Mouse (Mus musculus): ENCODE measurements around the gene Espl1.

Espl1 gene

DNA sequence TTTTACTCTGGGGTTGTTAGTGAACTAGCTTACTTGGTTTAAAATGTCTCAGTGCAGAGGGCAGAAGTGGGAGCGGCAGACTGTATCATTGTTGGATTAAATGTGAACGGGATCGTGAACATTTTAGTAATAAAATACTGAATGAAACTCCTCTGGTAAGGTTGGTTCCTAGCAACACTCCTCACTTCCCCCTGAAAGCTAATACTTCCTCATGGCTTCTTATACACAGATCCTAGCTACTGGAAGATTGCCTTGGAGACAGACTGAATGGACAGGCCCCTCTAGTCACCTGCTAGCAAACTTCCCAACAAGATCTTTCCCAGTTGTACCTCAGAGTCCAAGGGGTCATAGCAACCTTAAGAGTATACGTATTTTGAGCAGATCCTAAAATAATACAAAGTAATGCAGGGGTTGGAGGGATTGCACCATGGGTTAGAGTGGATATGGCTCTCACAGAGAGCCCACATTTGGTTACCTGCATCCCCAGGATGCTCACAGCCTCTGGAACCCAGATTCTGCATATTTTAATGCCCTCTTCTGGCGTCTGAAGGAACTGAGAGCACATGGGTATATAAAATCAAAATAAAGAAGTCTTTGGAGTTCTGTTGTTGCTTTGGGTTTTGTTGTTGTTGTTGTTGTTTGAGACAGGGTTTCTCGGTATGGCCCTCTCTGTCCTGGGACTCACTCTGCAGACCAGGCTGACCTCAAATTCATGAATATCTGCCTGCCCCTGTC is 21.9 kb upstream of the Espl1 start:
- no peak for DNase-seq (ENCODE audit: low spot score)

DNA sequence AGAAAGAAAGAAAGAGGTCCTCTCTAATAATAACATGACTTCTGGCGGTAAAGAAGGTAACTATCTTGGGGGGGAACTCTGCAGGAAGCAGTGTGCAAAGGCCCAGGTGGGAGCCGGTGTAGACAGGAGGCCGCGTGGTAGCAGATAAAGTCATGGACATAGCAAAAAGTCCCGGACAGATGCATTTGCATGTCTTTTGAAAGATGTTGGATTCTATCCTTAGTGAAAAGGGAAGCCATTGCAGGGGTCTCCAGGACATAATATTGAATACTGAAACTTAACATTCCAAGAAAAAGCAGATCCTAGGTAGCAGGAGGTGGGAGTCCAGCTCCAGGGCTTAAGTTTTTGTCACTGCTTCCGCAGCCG is 17.4 kb upstream of the Espl1 start:
- DNase-seq (ENCODE audit: low spot score), result no peak

GRCm38 (mm10) chr15:102279092-102279782 is 16.8 kb upstream of the Espl1 start, which contains the start of gene Mfsd5:
Gene Mfsd5 (plus strand): TSS chr15:102279454.
- peak; percentile 92 for DNase-seq (ENCODE audit: low spot score)

DNA sequence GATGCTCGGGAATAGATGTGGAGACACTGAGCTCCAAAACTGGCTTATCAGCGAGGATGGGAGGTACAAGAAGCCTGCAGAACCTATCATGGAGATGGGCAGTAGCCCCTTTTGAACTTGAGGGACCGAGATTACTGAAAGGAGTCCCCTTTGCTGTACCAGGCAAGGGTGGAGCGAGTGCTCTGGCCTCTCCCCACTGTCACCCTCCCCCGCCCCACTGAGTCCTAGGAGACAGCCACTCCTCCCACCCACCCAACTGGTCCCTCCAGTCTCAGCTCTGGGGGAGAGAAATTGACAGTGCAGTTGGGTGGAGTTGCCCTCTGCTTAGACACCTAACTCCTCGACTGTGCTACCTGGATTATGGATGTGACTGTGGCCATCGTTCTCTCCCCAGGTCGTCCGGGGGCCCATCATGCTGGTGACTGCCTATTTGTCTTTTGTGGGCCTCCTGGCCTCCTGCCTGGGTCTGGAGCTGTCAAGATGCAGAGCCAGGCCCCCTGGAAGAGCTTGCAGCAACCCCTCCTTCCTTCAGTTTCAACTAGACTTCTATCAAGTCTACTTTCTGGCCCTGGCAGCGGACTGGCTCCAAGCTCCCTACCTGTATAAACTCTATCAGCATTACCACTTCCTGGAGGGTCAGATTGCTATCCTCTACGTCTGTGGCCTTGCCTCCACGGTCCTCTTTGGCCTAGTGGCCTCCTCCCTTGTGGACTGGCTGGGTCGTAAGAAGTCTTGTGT is 16.1 kb upstream of the Espl1 start:
- no peak for DNase-seq (ENCODE audit: low spot score)

DNA sequence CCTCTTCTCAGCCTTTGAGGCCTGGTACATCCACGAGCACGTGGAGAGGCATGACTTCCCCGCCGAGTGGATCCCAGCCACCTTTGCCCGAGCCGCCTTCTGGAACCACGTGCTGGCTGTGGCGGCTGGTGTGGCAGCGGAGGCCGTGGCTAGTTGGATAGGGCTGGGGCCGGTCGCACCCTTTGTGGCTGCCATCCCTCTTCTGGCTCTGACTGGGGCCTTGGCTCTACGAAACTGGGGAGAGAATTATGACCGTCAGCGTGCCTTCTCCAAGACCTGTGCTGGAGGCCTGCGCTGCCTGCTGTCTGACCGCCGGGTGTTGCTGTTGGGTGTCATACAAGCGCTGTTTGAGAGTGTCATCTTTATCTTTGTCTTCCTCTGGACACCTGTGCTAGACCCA is 15.4 kb upstream of the Espl1 start:
- no peak for DNase-seq (ENCODE audit: low spot score)

GRCm38 (mm10) chr15:102282463-102283292 is 13.4 kb upstream of the Espl1 start:
- DNase-seq (ENCODE audit: low spot score), result no peak

- no peak for DNase-seq (ENCODE audit: low spot score)
These were observed 12.4 kb upstream of the Espl1 start for GRCm38 (mm10) chr15:102283648-102284047.

GRCm38 (mm10) chr15:102287395-102287794 is 8.7 kb upstream of the Espl1 start:
- DNase-seq (ENCODE audit: low spot score), result peak; percentile 79

GRCm38 (mm10) chr15:102296368-102297006 is 421 bp downstream of the Espl1 start:
- DNase-seq (ENCODE audit: low spot score), result no peak

GRCm38 (mm10) chr15:102302542-102302941 is 6.5 kb downstream of the Espl1 start:
- no peak for DNase-seq (ENCODE audit: low spot score)

GRCm38 (mm10) chr15:102308717-102309116 is 12.7 kb downstream of the Espl1 start:
- DNase-seq (ENCODE audit: low spot score), result no peak

GRCm38 (mm10) chr15:102310074-102310845 is 14.2 kb downstream of the Espl1 start:
- DNase-seq (ENCODE audit: low spot score), result peak; percentile 41

DNA sequence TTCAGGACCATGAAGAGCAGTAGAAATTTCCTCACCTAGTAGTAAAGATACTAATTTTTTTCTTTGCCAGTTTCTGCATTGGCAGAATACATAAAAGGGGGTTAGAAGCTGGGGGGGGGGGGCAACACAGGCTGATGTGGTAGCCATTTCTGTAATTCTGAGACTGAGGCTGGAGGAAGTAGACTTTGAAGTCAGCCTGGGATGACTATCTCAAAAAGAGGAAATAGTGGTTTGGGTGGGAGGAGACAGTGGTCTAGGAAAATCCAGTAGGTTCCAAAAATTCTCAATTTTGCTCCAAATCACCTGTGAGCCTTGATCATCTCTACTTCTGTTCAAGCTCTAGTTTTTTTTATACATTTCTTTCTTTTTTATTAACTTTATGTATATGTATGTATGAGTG is 15.4 kb downstream of the Espl1 start:
- no peak for DNase-seq (ENCODE audit: low spot score)

- DNase-seq (ENCODE audit: low spot score), result no peak
These were observed 19.2 kb downstream of the Espl1 start for GRCm38 (mm10) chr15:102315292-102315691.

DNA sequence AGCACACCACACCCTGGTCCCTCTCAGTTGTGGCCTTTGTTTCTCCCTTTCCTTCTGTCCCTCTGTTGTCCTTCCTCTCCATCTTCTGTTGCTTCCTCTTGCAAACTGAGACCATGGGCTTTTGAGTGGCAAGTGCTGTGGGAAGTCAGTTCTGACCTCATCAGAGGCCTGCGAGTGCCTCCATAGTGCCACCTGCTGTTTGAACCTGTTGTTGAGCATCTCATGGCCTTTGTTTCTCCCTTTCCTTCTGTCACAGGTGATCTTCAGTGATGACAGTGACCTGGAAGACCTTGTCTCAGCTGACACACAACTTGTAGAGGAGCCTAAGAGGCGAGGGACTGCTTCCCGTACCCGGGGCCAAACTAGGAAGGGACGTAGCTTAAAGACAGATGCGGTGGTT is 20.2 kb downstream of the Espl1 start:
- peak; percentile 67 for DNase-seq (ENCODE audit: low spot score)

- DNase-seq (ENCODE audit: low spot score), result peak; percentile 51
These were observed 28.8 kb downstream of the Espl1 start for GRCm38 (mm10) chr15:102324654-102325473.

- DNase-seq (ENCODE audit: low spot score), result peak; percentile 87
These were observed 30.0 kb downstream of the Espl1 start, which contains the start of gene Pfdn5 for GRCm38 (mm10) chr15:102326022-102326576. Gene Pfdn5 (plus strand): TSS chr15:102326116.

GRCm38 (mm10) chr15:102326892-102327291 is 30.8 kb downstream of the Espl1 start:
- no peak for DNase-seq (ENCODE audit: low spot score)

DNA sequence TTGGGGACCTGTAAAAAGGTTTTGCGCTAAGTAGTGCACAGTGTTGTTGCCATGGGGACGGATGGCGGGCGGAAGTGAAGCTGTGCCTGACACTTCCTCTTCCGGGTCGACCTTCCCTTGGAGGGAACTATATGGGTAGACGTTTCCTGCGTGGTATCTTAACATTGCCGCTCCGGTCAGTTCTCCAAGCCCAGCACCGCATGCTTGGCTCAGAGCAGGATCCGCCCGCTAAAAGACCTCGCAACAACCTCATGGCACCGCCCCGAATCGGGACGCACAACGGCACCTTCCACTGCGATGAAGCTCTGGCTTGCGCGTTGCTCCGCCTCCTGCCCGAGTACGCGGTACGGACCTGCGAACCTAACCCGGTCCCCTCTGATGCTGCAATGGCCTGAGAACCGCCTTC is 35.5 kb downstream of the Espl1 start, which contains the start of gene Myg1:
Myg1 (plus strand) TSS at position 100 of the 406 bp plus-strand sequence.
- peak; percentile 91 for DNase-seq (ENCODE audit: low spot score)

Data from adipocyte (in vitro differentiated cells).